Mouse (Mus musculus): ENCODE measurements around the gene Lamb1. TPM values are rescaled to one million over a fixed set of nuclear protein-coding genes. Genes with fewer than 3 reads are reported as not detected.

Lamb1 gene
- polyA plus RNA-seq, 1 experiment from 2014 or later: 31.7 TPM

DNA sequence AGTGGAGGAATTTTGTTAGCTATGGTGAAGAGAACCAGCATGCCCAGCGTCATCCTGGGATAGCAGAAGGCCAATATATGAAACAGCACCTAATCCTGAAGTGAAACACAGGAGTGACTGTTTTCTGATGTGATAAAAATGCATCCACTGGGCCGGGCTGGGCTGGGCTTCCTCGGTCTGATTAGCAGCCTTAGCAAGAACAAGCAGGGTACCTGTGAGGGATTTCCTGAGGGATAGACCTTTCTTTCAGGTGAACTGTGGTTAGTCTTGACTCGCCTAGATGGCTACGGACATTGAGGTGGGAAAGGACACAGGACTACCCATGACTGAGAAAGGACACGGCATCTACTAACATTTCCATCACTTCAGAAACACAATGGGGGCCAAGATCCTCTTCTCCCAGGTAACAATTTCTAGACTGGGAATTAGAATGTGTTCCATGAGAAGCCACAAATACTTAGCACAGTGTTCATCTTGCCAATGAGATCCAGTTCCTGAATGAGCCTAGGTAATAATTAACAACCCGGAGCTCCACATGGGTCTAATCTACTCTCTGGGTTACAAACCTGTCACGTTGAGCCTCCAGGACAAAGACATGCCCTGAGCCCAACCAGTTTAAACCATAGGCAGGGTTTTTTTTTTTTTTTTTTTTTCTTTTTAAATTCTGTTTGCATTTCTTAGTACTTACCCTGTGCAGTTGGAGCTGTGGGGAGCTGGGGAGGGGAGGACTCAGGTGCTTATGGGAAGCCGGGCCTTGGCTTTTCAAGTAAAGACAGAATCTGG, 8.7 kb upstream of the Lamb1 start:
- Histone ChIP-seq H3K4me3 (ENCODE audit: low read depth, low read length) (no peak overlapping the region), H3K4me1 (replicated peaks; ENCODE audit: control insufficient read depth, insufficient read depth) (peaks cover 3% of the 10 kb centered on the region), H3K27me3 (ENCODE audit: control insufficient read depth, insufficient read depth, low read length) (no peaks in the 10 kb centered on the region), H3K4me2 (replicated peaks; ENCODE audit: low read depth) (no peak overlapping the region), H3K36me3 (ENCODE audit: control insufficient read depth, insufficient read depth, low read length) (no peaks in the 10 kb centered on the region), H3K27ac (replicated peaks) (peak overlapping the region; percentile 80), H3K9ac (ENCODE audit: low read length) (no peak overlapping the region), H3K9me3 (ENCODE audit: control insufficient read depth, low read length) (no peaks in the 10 kb centered on the region)
- DNase-seq (ENCODE audit: low spot score) (peak; percentile 48), ATAC-seq (ENCODE audit: low FRiP score, low TSS enrichment) (peak; percentile 92)
- no peak for TF ChIP-seq EP300 (optimal IDR thresholded peaks at IDR 0.05)
- no peak for TF ChIP-seq CTCF (IDR thresholded peaks at IDR 0.05; ENCODE audit: low read depth)
- 53% methylated on average over 9 of the region's 9 CpGs for WGBS

DNA sequence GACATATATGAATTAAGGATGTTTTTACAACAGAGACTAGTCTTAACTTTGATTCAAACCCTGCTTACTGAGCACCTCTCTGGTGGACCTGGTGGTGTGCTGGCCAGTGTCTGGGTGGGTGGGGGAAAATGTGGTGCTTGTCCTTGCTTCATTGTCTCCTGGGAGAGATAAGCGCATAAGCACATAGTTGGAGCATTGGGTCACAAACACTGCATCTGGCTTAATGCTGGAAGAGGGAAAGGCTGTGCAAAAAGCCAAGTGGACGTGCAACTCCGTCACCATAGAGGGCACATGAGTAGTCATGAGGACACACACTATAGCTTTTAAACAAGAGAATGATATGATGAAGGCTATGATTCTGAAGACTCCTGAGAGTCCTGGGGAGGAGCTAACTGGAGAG, 3.2 kb upstream of the Lamb1 start:
- Histone ChIP-seq H3K9ac (ENCODE audit: low read length) (no peak overlapping the region), H3K9me3 (ENCODE audit: control insufficient read depth, low read length) (no peaks in the 10 kb centered on the region), H3K4me3 (ENCODE audit: low read depth, low read length) (no peak overlapping the region), H3K4me2 (replicated peaks; ENCODE audit: low read depth) (no peak overlapping the region), H3K27me3 (ENCODE audit: control insufficient read depth, insufficient read depth, low read length) (no peaks in the 10 kb centered on the region), H3K27ac (replicated peaks) (no peak overlapping the region), H3K4me1 (replicated peaks; ENCODE audit: control insufficient read depth, insufficient read depth) (no peaks in the 10 kb centered on the region), H3K36me3 (ENCODE audit: control insufficient read depth, insufficient read depth, low read length) (no peaks in the 10 kb centered on the region)
- DNase-seq (ENCODE audit: low spot score) (no peak), ATAC-seq (ENCODE audit: low FRiP score, low TSS enrichment) (no peak)
- WGBS: 71% methylated on average over 3 of the region's 3 CpGs
- TF ChIP-seq CTCF (IDR thresholded peaks at IDR 0.05; ENCODE audit: low read depth) (no peak), EP300 (optimal IDR thresholded peaks at IDR 0.05) (no peak)

DNA sequence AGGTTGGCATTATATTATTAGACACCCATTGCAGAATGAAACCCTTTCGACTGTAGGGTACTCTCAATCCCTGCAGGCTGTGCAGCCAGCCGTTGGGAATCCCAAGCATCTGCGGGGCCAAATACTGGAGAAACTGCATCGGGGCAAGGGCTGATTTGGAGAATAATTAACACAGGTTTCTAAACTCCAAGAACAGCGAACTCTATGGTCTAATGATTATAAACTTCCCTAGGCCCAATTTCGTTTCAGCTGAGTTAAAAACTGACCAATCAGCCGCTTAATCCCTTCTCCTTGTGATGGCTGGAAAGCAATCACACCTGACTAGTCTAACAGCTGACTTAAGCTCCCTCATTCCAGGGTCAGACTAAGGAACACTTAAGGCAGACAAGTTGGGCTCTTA, 1.1 kb upstream of the Lamb1 start:
- TF ChIP-seq CTCF (IDR thresholded peaks at IDR 0.05; ENCODE audit: low read depth): no peak
- no peak for TF ChIP-seq EP300 (optimal IDR thresholded peaks at IDR 0.05)
- 61% methylated on average over 7 of the region's 7 CpGs for WGBS
- no peak for DNase-seq (ENCODE audit: low spot score)
- Histone ChIP-seq H3K4me1 (replicated peaks; ENCODE audit: control insufficient read depth, insufficient read depth) (no peaks in the 10 kb centered on the region), H3K4me2 (replicated peaks; ENCODE audit: low read depth) (no peak overlapping the region), H3K4me3 (ENCODE audit: low read depth, low read length) (no peak overlapping the region), H3K36me3 (ENCODE audit: control insufficient read depth, insufficient read depth, low read length) (no peaks in the 10 kb centered on the region), H3K27me3 (ENCODE audit: control insufficient read depth, insufficient read depth, low read length) (no peaks in the 10 kb centered on the region), H3K9ac (ENCODE audit: low read length) (no peak overlapping the region), H3K27ac (replicated peaks) (no peak overlapping the region), H3K9me3 (ENCODE audit: control insufficient read depth, low read length) (no peaks in the 10 kb centered on the region)
- ATAC-seq (ENCODE audit: low FRiP score, low TSS enrichment): no peak

DNA sequence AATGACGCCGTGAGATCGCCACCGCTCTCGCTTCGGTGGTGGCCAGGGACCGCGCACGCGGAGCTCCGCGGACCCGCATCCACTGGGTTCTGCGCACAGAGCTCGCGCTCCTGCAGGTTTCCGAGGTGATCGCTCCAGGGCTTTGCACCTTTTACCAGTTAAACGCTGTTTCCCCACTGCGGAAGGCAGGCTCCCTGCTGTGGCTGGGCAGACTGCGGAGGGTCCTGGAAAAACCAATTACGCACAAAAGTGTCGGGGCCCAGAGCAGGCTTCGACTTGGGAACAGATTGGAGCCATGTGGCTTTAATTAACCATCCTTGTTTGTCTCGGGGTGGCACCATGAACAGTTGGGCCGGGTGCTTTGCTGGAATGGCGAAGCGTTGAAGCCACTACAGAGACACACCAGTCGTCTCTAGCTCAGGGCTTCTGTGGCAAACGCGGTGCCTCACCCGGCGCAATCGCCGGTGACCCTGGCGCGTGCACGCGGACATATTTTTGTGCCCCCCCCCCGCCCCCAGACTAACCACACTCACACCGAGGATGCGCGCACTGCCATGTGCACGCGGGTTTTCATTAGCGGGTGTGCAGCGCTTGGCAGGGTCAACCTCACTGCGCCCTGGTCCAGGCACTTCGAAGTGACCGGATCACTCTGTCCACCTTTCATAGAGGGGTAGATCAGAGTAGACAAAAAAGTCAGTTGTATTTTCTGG, 843 bp downstream of the Lamb1 start:
- DNase-seq (ENCODE audit: low spot score): peak; percentile 33
- ATAC-seq (ENCODE audit: low FRiP score, low TSS enrichment): peak; percentile 47; the same call in 1 of the 2 replicates
- Histone ChIP-seq H3K4me3 (ENCODE audit: low read depth, low read length) (peak overlapping the region; percentile 76), H3K36me3 (ENCODE audit: control insufficient read depth, insufficient read depth, low read length) (peaks cover 2% of the 10 kb centered on the region; the same call in 1 of the 2 replicates), H3K27me3 (ENCODE audit: control insufficient read depth, insufficient read depth, low read length) (no peaks in the 10 kb centered on the region), H3K27ac (replicated peaks) (peak overlapping the region; percentile 79), H3K9me3 (ENCODE audit: control insufficient read depth, low read length) (no peaks in the 10 kb centered on the region), H3K9ac (ENCODE audit: low read length) (peak overlapping the region; percentile 71), H3K4me1 (replicated peaks; ENCODE audit: control insufficient read depth, insufficient read depth) (no peaks in the 10 kb centered on the region), H3K4me2 (replicated peaks; ENCODE audit: low read depth) (peak overlapping the region; percentile 90)
- TF ChIP-seq CTCF (IDR thresholded peaks at IDR 0.05; ENCODE audit: low read depth) (no peak), EP300 (optimal IDR thresholded peaks at IDR 0.05) (no peak)
- WGBS: under 1% methylated on average over 50 of the region's 50 CpGs

DNA sequence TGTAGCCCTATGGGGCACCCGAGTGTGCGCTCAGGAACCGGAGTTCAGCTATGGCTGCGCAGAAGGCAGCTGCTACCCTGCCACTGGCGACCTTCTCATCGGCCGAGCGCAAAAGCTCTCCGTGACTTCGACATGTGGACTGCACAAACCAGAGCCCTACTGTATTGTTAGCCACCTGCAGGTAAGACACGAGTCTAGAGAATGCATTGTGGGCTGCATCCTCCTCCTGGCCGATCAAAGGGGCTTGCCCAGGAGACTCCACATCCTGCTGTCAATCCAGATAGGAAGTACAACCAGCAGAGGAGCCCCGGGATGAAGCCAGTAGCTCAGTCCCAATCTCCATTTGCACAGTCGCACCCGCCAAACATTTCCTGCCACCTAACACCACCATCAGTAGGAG, 1.7 kb downstream of the Lamb1 start:
- DNase-seq (ENCODE audit: low spot score) (peak; percentile 35), ATAC-seq (ENCODE audit: low FRiP score, low TSS enrichment) (no peak)
- Histone ChIP-seq H3K9me3 (ENCODE audit: control insufficient read depth, low read length) (no peaks in the 10 kb centered on the region), H3K27ac (replicated peaks) (no peak overlapping the region), H3K9ac (ENCODE audit: low read length) (peak overlapping the region; percentile 71), H3K4me3 (ENCODE audit: low read depth, low read length) (peak overlapping the region; percentile 76), H3K36me3 (ENCODE audit: control insufficient read depth, insufficient read depth, low read length) (peaks cover 2% of the 10 kb centered on the region; the same call in 1 of the 2 replicates), H3K27me3 (ENCODE audit: control insufficient read depth, insufficient read depth, low read length) (no peaks in the 10 kb centered on the region), H3K4me1 (replicated peaks; ENCODE audit: control insufficient read depth, insufficient read depth) (peaks cover 4% of the 10 kb centered on the region), H3K4me2 (replicated peaks; ENCODE audit: low read depth) (peak overlapping the region; percentile 90)
- 0 out of 2 replicates have a peak, but pooled peaks have one; percentile 3 for TF ChIP-seq CTCF (IDR thresholded peaks at IDR 0.05; ENCODE audit: low read depth)
- no peak for TF ChIP-seq EP300 (optimal IDR thresholded peaks at IDR 0.05)
- 15% methylated on average over 15 of the region's 15 CpGs for whole genome bisulfite sequencing

DNA sequence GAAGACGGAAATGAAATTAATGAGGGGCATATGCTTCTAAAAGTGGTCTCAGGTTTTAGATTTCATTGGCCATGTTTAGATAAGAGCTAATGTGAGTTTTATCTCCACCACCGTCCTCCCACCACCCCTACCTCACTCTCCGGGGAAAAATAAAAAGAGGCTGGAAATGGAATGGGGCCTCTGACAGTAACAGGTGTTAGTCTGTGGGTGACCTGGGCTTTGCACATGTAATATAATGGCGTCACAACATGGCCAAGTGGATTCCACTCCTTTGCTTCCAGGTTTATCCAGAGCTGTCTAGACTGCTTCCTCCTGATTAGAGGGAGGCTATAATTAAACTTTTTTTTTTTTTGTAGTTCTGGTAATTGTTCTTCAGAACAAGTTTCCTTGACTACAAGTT, 2.3 kb downstream of the Lamb1 start:
- DNase-seq (ENCODE audit: low spot score) (no peak), ATAC-seq (ENCODE audit: low FRiP score, low TSS enrichment) (no peak)
- peaks cover 8% of the 10 kb centered on the region for H3K4me1 ChIP-seq (replicated peaks; ENCODE audit: control insufficient read depth, insufficient read depth)
- no peaks in the 10 kb centered on the region for H3K9me3 ChIP-seq (ENCODE audit: control insufficient read depth, low read length)
- H3K4me2 ChIP-seq (replicated peaks; ENCODE audit: low read depth): peak overlapping the region; percentile 90
- H3K27me3 ChIP-seq (ENCODE audit: control insufficient read depth, insufficient read depth, low read length): no peaks in the 10 kb centered on the region
- peak overlapping the region; percentile 76 for H3K4me3 ChIP-seq (ENCODE audit: low read depth, low read length)
- 37% methylated on average over 4 of the region's 4 CpGs for WGBS
- H3K27ac ChIP-seq (replicated peaks): no peak overlapping the region
- no peak overlapping the region for H3K9ac ChIP-seq (ENCODE audit: low read length)
- TF ChIP-seq CTCF (IDR thresholded peaks at IDR 0.05; ENCODE audit: low read depth): no peak
- no peak for TF ChIP-seq EP300 (optimal IDR thresholded peaks at IDR 0.05)
- peaks cover 3% of the 10 kb centered on the region; the same call in 1 of the 2 replicates for H3K36me3 ChIP-seq (ENCODE audit: control insufficient read depth, insufficient read depth, low read length)

Data from stomach, postnatal 0 days (tissue).